Mouse (Mus musculus) T-helper 17 cell (primary cell): Measurements from ENCODE around the gene Lrp8.

Experiments used
- in situ Hi-C, 2 experiments: fragments of 300-600 bp; cut with MboI, MseI; formaldehyde crosslinking; loops; 1 replicate in 1 of 2; 2 replicates in 1 of 2; pipeline ENCODE4 v1.15.1; 2025; ENCODE audit warnings: high pct_unique_total_duplicates in 2 of 2

Lrp8 gene

GRCm38 (mm10) chr4:107807796-107808195 is 5.7 kb downstream of the Lrp8 start:
- in situ Hi-C loops: no loop called here

- in situ Hi-C loops: no loop called here
Observed at GRCm38 (mm10) chr4:107808655-107809054, 6.6 kb downstream of the Lrp8 start.

GRCm38 (mm10) chr4:107811006-107811405 is 8.9 kb downstream of the Lrp8 start:
- in situ Hi-C loops: no loop called here

- in situ Hi-C loops: no loop called here
Observed at GRCm38 (mm10) chr4:107811716-107812330, 9.8 kb downstream of the Lrp8 start.

GRCm38 (mm10) chr4:107812336-107812735 is 10.3 kb downstream of the Lrp8 start:
- in situ Hi-C loops: no loop called here

GRCm38 (mm10) chr4:107816459-107816858 is 14.4 kb downstream of the Lrp8 start:
- in situ Hi-C loops: no loop called here

- in situ Hi-C loops: no loop called here
Observed at GRCm38 (mm10) chr4:107817463-107817862, 15.4 kb downstream of the Lrp8 start.

- in situ Hi-C loops: no loop called here
Observed at GRCm38 (mm10) chr4:107819990-107820719, 18.1 kb downstream of the Lrp8 start.

- in situ Hi-C loops: no loop called here
Observed at GRCm38 (mm10) chr4:107820856-107821619, 19.0 kb downstream of the Lrp8 start.

- in situ Hi-C loops: no loop called here
Observed at GRCm38 (mm10) chr4:107822936-107823411, 20.9 kb downstream of the Lrp8 start.

- in situ Hi-C loops: no loop called here
Observed at GRCm38 (mm10) chr4:107823511-107823910, 21.4 kb downstream of the Lrp8 start.

- in situ Hi-C loops: no loop called here
Observed at GRCm38 (mm10) chr4:107828727-107829218, 26.7 kb downstream of the Lrp8 start.

GRCm38 (mm10) chr4:107829675-107830074 is 27.6 kb downstream of the Lrp8 start:
- in situ Hi-C loops: no loop called here

- in situ Hi-C loops: no loop called here
Observed at GRCm38 (mm10) chr4:107830189-107830588, 28.1 kb downstream of the Lrp8 start.

GRCm38 (mm10) chr4:107830821-107831221 is 28.8 kb downstream of the Lrp8 start:
- in situ Hi-C loops: no loop called here

GRCm38 (mm10) chr4:107831678-107832077 is 29.6 kb downstream of the Lrp8 start:
- in situ Hi-C loops: no loop called here

- in situ Hi-C loops: no loop called here
Observed at GRCm38 (mm10) chr4:107833525-107833924, 31.5 kb downstream of the Lrp8 start.

GRCm38 (mm10) chr4:107834643-107835314 is 32.7 kb downstream of the Lrp8 start:
- in situ Hi-C loops: no loop called here

- in situ Hi-C loops: no loop called here
Observed at GRCm38 (mm10) chr4:107835508-107835909, 33.4 kb downstream of the Lrp8 start.

- in situ Hi-C loops: no loop called here
Observed at GRCm38 (mm10) chr4:107836758-107837157, 34.7 kb downstream of the Lrp8 start.

- in situ Hi-C loops: no loop called here
Observed at GRCm38 (mm10) chr4:107837910-107838309, 35.8 kb downstream of the Lrp8 start.
